Comparison of ENCODE assay signal across 24 mouse cellular contexts in genomic region chr14:11572395-11572784, GRCm38 (mm10). TPM values are rescaled to one million over a fixed set of nuclear protein-coding genes. Genes with fewer than 3 reads are reported as not detected.
"Had no signal": no experiment of that assay in that cellular context is flagged by ENCODE, and none has a peak within 500 bp of the region (broad histone marks: within the 10 kb centered on the region; RNA-seq: fewer than 3 reads in every experiment).

No protein-coding gene starts in this region.

- H3K9ac ChIP-seq: limb, embryonic 12.5 days; limb, embryonic 15.5 days; liver, embryonic 14.5 days; lung, embryonic 15.5 days; midbrain, embryonic 13.5 days; neural tube, embryonic 13.5 days had no signal

- H3K4me1 ChIP-seq: megakaryocyte, embryonic 14.5 days had no signal

- H3K4me2 ChIP-seq: limb, embryonic 12.5 days; limb, embryonic 15.5 days; lung, embryonic 15.5 days; midbrain, embryonic 13.5 days; neural tube, embryonic 13.5 days had no signal

- H3K9me3 ChIP-seq: limb, embryonic 12.5 days; limb, embryonic 15.5 days; lung, embryonic 15.5 days; midbrain, embryonic 10.5 days; midbrain, embryonic 13.5 days; neural tube, embryonic 13.5 days had no signal

- H3K27me3 ChIP-seq: limb, embryonic 12.5 days; limb, embryonic 15.5 days; lung, embryonic 15.5 days; megakaryocyte, embryonic 14.5 days; midbrain, embryonic 13.5 days; neural tube, embryonic 13.5 days had no signal

- DNase-seq: kidney, adult 11 months; kidney, adult 9 months; kidney, postnatal 25 days; left cerebral cortex, postnatal 4 days; lung, adult 18-20 months; lung, postnatal 10 days; lung, postnatal 36 days; retina, postnatal 1 day; thymus, adult 2 months; thymus, postnatal 14 days; thymus, postnatal 4 days had no signal

- H3K27ac ChIP-seq: limb, embryonic 12.5 days; limb, embryonic 15.5 days; liver, embryonic 14.5 days; lung, embryonic 15.5 days; midbrain, embryonic 10.5 days; midbrain, embryonic 13.5 days; neural tube, embryonic 13.5 days; stomach, postnatal 0 days had no signal

- ATAC-seq: midbrain, embryonic 13.5 days; midbrain, embryonic 16.5 days had no signal

- H3K36me3 ChIP-seq: limb, embryonic 12.5 days; limb, embryonic 15.5 days; lung, embryonic 15.5 days; midbrain, embryonic 10.5 days; midbrain, embryonic 13.5 days; neural tube, embryonic 13.5 days had no signal

- H3K4me3 ChIP-seq: limb, embryonic 12.5 days; limb, embryonic 15.5 days; lung, embryonic 15.5 days; megakaryocyte, embryonic 14.5 days; midbrain, embryonic 10.5 days; midbrain, embryonic 13.5 days; myocyte; neural tube, embryonic 13.5 days had no signal

RNA-seq across cellular contexts. Expression of gene Ptprg, which starts 19.1 kb away (rescaled TPM):
- total RNA-seq: monocyte, adult 5-6 weeks; neutrophil, adult 5-6 weeks had no signal
